Mouse (Mus musculus) limb, embryonic 11.5 days (tissue): Measurements from ENCODE around the gene Cd84. TPM values are rescaled to one million over a fixed set of nuclear protein-coding genes. Genes with fewer than 3 reads are reported as not detected.
"Not testable (repeated sequence)": the region's sequence is repeated elsewhere in the genome, so short reads cannot be mapped to it uniquely, and the experiment has no call there.

Source experiments
- ATAC-seq: fragments of 200-750 bp; cut with Nextera tagmentation; 2 replicates; pipeline ENCODE4 v1.8.0; 2017; ENCODE audit warnings: low read depth; ENCODE audit not compliant: insufficient number of reproducible peaks, low FRiP score, low TSS enrichment
- DNase-seq: peaks from one replicate; pipeline ENCODE4 v3.0.0-alpha.2; 2015; ENCODE audit warnings: low spot score
- H3K27ac ChIP-seq: fragments of 300-500 bp; sonication (generic); replicated peaks from 2 replicates; pipeline ENCODE4 v1.5.1; 2014; ENCODE audit warnings: low read depth, mild to moderate bottlenecking, low read length
- H3K27me3 ChIP-seq: fragments of 300-500 bp; sonication (generic); 2 replicates; pipeline ENCODE4 v1.6.1; 2014; ENCODE audit warnings: mild to moderate bottlenecking, low read length, mixed read lengths; ENCODE audit not compliant: control insufficient read depth, insufficient read depth
- H3K36me3 ChIP-seq: fragments of 300-500 bp; sonication (generic); 2 replicates; pipeline ENCODE4 v1.6.1; 2014; ENCODE audit warnings: mild to moderate bottlenecking, low read length, moderate library complexity, mixed read lengths; ENCODE audit not compliant: control insufficient read depth, insufficient read depth
- H3K4me1 ChIP-seq: fragments of 300-500 bp; sonication (generic); 2 replicates; pipeline ENCODE4 v1.6.1; 2014; ENCODE audit warnings: low read length, mixed read lengths; ENCODE audit not compliant: control insufficient read depth, insufficient read depth
- H3K4me2 ChIP-seq: fragments of 300-500 bp; sonication (generic); 2 replicates; pipeline ENCODE4 v1.6.1; 2014; ENCODE audit warnings: low read depth, mild to moderate bottlenecking, moderate library complexity; ENCODE audit not compliant: severe bottlenecking
- H3K4me3 ChIP-seq: fragments of 300-500 bp; sonication (generic); 2 replicates; pipeline ENCODE4 v1.5.1; 2014; ENCODE audit warnings: low read depth, low read length
- H3K9ac ChIP-seq: fragments of 300-500 bp; sonication (generic); 2 replicates; pipeline ENCODE4 v1.6.1; 2014; ENCODE audit warnings: mild to moderate bottlenecking, low read length
- H3K9me3 ChIP-seq: fragments of 300-500 bp; sonication (generic); 2 replicates; pipeline ENCODE4 v1.6.1; 2016; ENCODE audit warnings: low read length; ENCODE audit not compliant: control insufficient read depth
- WGBS: fragments of 180-500 bp; shearing (Covaris S2); extraction: QIAGEN DNeasy Blood & Tissue Kit; methylation state at CpG from one replicate; pipeline ENCODE4 v1.1.7; 2014; 5-methylcytosine and 5-hydroxymethylcytosine counted together
- polyA plus RNA-seq: library from polyadenylated mRNA; unstranded; fragments of >200 nt; fragmentation: Nextera tagmentation; extraction: Ambion mirVana; gene quantifications from 2 replicates; pipeline ENCODE4 v1.2.1, GENCODE M21; 2014

Gene Cd84
- polyA plus RNA-seq, 1 experiment from 2014 or later = 0.32 TPM

DNA sequence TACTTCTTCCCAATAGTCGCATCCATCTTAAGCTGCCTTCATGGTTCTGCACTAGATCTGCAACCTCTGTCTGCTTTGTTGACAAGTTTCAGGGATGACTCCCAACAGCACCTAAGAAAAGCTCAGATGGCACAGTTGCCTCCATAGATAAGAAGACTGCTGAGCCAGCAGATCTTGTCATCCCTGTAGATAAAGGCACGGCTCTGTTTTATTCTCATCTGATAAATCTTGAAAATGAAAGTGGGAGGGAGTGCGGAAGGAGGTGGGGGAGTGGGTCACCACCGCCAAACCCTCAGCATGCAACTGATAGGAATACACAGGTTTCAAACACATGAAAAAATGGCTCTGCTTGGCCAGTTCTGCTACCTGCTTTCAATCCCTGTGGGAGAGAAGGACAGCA is 26.0 kb downstream of the Cd84 start:
- H3K4me1 ChIP-seq = no peaks in the 10 kb centered on the region
- no peak overlapping the region for H3K4me2 ChIP-seq
- H3K4me3 ChIP-seq = no peak overlapping the region
- 88% methylated on average over 4 of the region's 4 CpGs for WGBS
- no peak overlapping the region for H3K27ac ChIP-seq
- no peak overlapping the region for H3K9ac ChIP-seq
- H3K9me3 ChIP-seq = no peaks in the 10 kb centered on the region
- no peaks in the 10 kb centered on the region for H3K27me3 ChIP-seq
- ATAC-seq (no peak), DNase-seq (no peak)
- no peaks in the 10 kb centered on the region for H3K36me3 ChIP-seq

DNA sequence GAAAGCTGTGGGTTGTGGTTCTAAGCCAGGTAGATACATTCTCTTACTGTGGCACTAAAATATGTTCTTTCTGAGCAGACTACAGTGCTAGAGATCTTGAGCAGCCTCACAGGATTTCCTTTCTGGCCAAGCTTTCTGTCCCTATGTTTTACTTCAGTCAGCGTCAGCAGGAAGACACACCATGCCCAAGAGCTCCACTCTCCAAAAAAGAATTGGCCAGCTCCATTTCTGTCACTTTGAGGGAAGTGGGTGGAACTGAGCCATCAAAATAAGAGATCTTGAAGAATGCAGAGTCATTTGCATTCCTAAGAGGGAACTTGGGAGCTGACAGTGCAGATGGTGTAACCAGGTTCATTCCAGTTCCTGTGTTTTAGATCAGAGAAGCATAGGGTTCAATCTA is 47.5 kb downstream of the Cd84 start:
- Histone ChIP-seq H3K27me3 (no peaks in the 10 kb centered on the region), H3K27ac (no peak overlapping the region), H3K4me3 (no peak overlapping the region), H3K36me3 (no peaks in the 10 kb centered on the region), H3K4me1 (no peaks in the 10 kb centered on the region), H3K4me2 (no peak overlapping the region), H3K9me3 (no peaks in the 10 kb centered on the region), H3K9ac (no peak overlapping the region)
- no peak for ATAC-seq
- 94% methylated on average over 1 of the region's 1 CpGs for WGBS
- DNase-seq = no peak

- not testable (repeated sequence) for H3K4me1 ChIP-seq, H3K4me2 ChIP-seq, H3K9ac ChIP-seq, H3K4me3 ChIP-seq, H3K27me3 ChIP-seq, ATAC-seq, H3K9me3 ChIP-seq, H3K27ac ChIP-seq, H3K36me3 ChIP-seq, DNase-seq
- WGBS = 88% methylated on average over 5 of the region's 5 CpGs
Measured at GRCm38 (mm10) chr1:171895364-171895763, 55.9 kb downstream of the Cd84 start, which contains the start of gene Gm10521. Gm10521 (plus strand) TSS chr1:171895664.

GRCm38 (mm10) chr1:171904011-171904410 is 64.5 kb downstream of the Cd84 start:
- Histone ChIP-seq H3K9me3 (no peaks in the 10 kb centered on the region), H3K27me3 (no peaks in the 10 kb centered on the region), H3K4me2 (no peak overlapping the region), H3K4me1 (no peaks in the 10 kb centered on the region), H3K36me3 (no peaks in the 10 kb centered on the region), H3K27ac (no peak overlapping the region), H3K4me3 (no peak overlapping the region), H3K9ac (no peak overlapping the region)
- ATAC-seq = no peak
- WGBS = 77% methylated on average over 1 of the region's 1 CpGs
- no peak for DNase-seq

DNA sequence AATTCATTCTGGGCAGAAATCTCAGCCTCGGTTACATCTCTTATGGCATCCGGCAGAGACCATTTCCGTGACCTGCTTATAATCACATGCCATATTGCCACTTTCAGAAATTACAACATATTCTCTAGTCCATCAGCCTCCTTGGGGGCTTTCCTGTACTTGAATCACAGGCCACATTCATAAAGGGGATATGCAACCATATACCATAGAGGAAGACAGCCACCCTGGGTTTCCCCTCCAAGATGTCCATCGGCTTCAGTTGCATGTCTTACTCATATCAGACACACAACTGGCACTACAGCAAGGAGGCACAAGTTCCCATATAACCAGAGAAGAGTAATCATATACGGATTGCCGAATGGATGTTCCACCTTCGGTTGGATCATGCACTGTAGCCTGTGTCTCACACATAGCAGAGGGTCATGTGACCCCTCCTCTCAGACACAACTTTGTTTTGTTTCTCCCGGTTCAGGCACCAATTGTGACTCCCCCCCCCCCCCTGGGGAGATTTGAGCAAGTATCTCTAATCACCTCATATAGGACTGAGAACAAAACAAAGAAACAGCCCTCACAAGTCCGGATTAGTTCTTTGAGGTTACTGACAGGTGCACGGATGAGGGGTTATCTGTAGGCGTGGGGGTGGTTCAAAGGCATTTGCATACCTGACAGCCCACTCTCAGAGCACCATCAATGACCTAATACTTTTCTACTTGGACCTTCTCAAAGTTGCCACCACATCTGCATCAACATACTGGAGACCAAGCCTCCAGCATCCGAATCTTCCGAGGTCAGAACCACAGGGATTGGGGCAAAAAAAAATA is 76.4 kb downstream of the Cd84 start:
- Histone ChIP-seq H3K4me3 (no peak overlapping the region), H3K9me3 (no peaks in the 10 kb centered on the region), H3K36me3 (no peaks in the 10 kb centered on the region), H3K4me1 (no peaks in the 10 kb centered on the region), H3K27me3 (no peaks in the 10 kb centered on the region), H3K27ac (no peak overlapping the region), H3K4me2 (no peak overlapping the region), H3K9ac (no peak overlapping the region)
- no peak for DNase-seq
- ATAC-seq = no peak
- WGBS = 85% methylated on average over 13 of the region's 13 CpGs

DNA sequence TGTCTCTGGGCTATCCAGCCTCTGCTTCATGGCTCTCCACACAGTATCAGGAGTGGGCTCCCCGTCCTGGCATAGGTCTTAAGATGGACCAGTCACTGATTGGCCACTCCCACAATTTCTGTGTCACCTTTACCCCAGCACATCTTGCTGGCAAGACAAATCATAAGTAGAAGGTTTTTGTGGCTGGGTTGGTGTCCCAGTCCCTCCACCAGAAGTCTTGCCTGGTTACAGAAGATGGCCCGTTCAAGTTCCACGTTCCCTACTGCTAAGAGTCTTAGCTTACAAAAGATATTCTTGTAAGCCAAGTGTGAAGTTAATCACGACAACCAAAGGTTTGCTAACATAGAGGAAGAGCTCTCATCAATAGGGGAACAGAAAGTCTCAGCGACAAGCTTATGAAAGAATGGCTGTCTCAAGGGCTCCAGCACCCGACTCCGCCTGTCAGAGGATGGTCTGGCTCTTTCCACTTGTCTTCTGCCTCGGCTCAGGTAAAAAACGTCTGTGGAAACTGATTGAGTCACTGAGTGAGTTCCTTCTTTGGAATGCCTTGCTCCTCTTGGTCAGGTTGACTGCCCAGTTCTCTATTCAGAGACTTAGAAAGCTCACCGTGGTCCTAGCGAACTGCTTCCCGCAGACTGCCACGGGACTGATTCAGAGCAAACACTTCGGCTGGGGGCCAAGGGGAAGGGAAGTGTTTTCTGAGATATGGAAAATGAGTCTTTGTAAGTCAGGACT is 78.0 kb downstream of the Cd84 start, which contains the start of gene Slamf6:
Gene Slamf6 (plus strand): TSS at position 211 of the 735 bp plus-strand sequence.
- ATAC-seq (no peak), DNase-seq (no peak)
- WGBS = 87% methylated on average over 14 of the region's 14 CpGs
- Histone ChIP-seq H3K4me1 (no peaks in the 10 kb centered on the region), H3K4me2 (no peak within 1 kb of the TSS), H3K27ac (no peak within 1 kb of the TSS), H3K4me3 (no peak within 1 kb of the TSS), H3K9me3 (no peaks in the 10 kb centered on the region), H3K9ac (no peak within 1 kb of the TSS), H3K27me3 (no peaks in the 10 kb centered on the region), H3K36me3 (no peaks in the 10 kb centered on the region)

GRCm38 (mm10) chr1:171918136-171918920 is 78.8 kb downstream of the Cd84 start:
- Histone ChIP-seq H3K9me3 (no peaks in the 10 kb centered on the region), H3K36me3 (no peaks in the 10 kb centered on the region), H3K27ac (no peak overlapping the region), H3K27me3 (no peaks in the 10 kb centered on the region), H3K4me3 (no peak overlapping the region), H3K4me1 (no peaks in the 10 kb centered on the region), H3K9ac (no peak overlapping the region), H3K4me2 (no peak overlapping the region)
- WGBS = 87% methylated on average over 12 of the region's 12 CpGs
- DNase-seq = no peak
- ATAC-seq = no peak

- Histone ChIP-seq H3K4me2 (no peak overlapping the region), H3K4me3 (no peak overlapping the region), H3K9ac (no peak overlapping the region), H3K36me3 (no peaks in the 10 kb centered on the region), H3K4me1 (no peaks in the 10 kb centered on the region), H3K9me3 (no peaks in the 10 kb centered on the region), H3K27me3 (no peaks in the 10 kb centered on the region), H3K27ac (no peak overlapping the region)
- DNase-seq = no peak
- no peak for ATAC-seq
- WGBS = 86% methylated on average over 5 of the region's 5 CpGs
Measured at GRCm38 (mm10) chr1:171919193-171919592, 79.7 kb downstream of the Cd84 start.
